Mouse (Mus musculus) MEL-GATA-1-ER (cell line): Measurements from ENCODE around the gene Tat.
"Not testable (repeated sequence)": the region's sequence is repeated elsewhere in the genome, so short reads cannot be mapped to it uniquely, and the experiment has no call there.

Experiments
- DNase-seq: peaks from one replicate; pipeline ENCODE4 v3.0.0-alpha.2; 2012; ENCODE audit warnings: low read depth; ENCODE audit errors: extremely low read depth

Gene Tat

GRCm38 (mm10) chr8:109982386-109983105 lies 7.7 kb upstream of the Tat start:
- no peak for DNase-seq

DNA sequence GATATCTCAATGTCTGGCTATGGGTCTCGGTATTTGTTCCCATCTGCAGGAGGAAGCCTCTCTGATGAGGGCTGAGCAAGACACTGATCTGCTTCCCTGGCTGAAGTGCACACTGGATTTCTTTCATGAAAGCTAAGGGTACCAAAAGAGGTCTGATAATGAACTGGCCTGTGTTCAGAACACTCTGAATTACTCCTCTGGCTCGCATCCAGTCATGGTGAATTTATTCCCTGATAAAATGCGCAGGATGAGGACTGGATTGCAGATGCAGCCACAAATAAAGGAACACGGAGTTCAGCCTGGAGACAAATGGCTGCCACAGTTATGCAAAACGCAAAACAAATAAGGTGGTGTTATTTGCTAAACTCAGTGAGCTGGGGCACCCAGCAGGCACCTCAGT lies 6.3 kb upstream of the Tat start:
- no peak for DNase-seq

DNA sequence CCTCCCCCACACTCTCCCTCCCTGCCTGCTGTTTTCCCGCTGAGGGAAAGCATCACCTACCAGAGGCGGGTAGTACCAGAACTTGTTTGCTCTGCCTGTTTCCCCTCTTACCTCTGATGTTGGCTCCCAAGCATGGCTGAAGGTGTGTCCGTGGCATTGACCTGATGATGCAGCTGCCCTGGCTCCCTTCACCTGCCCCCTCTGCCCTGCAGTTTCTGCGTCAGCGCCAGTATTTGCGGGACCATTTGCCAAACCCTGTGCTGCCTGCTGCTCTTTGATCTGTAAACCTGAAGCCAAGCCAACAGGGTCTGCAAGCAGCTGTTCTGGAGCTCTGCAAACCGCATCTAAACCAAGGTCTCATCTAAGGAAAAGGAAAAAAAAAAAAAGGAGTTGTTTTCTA lies 3.9 kb upstream of the Tat start:
- DNase-seq = no peak

DNA sequence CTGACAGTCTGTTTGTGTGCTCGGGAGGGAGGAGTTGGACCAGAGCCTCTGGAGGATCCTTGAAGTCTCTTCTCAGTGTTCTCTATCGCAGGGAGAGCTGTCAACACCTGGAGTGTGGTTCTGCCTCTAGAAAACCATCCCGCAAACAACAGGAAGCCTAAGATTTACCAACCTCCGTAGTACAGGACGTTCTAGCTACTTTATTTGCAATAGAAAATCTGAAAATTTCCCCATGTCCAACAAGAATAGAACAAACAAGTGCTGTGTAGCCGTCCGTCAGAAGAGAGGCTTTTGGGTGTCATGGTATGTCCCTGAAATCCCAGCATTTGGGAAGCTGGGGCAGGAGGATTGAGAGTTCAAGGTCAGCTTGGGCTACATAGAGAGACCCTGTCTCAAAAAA lies 2.5 kb upstream of the Tat start:
- no peak for DNase-seq

DNA sequence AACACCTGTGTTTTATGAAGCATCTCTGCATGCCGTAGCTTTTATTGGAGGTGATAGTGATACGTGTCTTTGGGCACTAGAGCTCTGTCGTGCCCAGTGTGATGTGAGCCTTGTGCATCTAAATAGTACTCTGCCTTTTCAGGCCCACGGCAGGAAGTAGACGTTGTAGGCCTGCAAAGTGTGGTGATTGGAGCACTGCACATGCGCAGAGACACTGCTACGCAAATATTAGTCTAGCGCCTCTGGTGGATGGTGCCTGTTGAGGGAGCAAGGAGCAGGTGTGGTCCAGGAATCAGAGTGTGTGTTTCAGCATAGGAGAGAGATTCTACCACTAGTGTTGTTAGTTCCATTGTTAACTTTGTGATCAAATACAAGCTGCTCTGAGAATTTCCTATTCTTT lies 1.1 kb upstream of the Tat start:
- no peak for DNase-seq

- no peak for DNase-seq
These were observed 1.9 kb downstream of the Tat start for GRCm38 (mm10) chr8:109992166-109992565.

GRCm38 (mm10) chr8:109992951-109993350 lies 2.7 kb downstream of the Tat start:
- no peak for DNase-seq

DNA sequence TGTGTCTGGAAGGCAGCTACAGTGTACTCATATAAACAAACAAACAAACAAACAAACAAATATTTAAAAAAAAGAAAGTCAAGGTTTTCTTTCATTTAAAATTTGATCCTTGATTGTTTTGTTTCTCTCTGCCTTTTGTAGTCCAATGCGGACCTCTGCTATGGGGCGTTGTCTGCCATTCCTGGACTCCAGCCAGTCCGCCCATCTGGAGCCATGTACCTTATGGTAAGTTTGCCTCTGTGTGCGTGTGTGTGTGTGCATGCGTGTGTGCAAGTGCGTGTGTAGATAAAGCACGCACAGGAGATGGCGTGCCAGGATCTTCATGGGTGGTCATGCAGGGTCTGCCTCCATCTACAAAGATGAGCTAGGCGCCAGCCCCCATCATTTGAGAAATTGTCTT lies 7.1 kb downstream of the Tat start:
- no peak for DNase-seq

GRCm38 (mm10) chr8:109998066-109998465 lies 7.8 kb downstream of the Tat start:
- DNase-seq = no peak

- no peak for DNase-seq
These were observed 9.7 kb downstream of the Tat start for GRCm38 (mm10) chr8:109999974-110000373.

GRCm38 (mm10) chr8:110002953-110003352 lies 12.7 kb downstream of the Tat start:
- DNase-seq = peak; percentile 24

DNA sequence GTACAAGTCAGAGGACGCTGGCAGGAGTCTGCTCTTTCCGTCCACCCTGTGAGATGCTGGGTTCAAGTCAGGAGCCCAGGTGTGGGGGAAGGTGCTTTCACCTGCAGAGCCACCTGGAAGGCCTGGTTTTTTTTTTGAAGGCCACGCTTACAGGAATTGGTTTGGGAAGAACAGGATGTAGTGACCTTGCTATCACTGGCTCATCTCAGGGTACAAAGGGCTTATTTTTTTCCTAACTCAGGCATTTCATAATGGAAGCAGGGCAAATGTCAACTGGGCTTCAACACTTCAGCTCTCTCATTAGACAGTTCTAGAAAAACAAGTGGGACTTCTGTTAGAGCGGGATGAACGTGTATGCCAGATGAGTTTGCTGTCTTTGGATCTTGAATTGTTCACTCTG lies 14.1 kb downstream of the Tat start:
- no peak for DNase-seq

DNA sequence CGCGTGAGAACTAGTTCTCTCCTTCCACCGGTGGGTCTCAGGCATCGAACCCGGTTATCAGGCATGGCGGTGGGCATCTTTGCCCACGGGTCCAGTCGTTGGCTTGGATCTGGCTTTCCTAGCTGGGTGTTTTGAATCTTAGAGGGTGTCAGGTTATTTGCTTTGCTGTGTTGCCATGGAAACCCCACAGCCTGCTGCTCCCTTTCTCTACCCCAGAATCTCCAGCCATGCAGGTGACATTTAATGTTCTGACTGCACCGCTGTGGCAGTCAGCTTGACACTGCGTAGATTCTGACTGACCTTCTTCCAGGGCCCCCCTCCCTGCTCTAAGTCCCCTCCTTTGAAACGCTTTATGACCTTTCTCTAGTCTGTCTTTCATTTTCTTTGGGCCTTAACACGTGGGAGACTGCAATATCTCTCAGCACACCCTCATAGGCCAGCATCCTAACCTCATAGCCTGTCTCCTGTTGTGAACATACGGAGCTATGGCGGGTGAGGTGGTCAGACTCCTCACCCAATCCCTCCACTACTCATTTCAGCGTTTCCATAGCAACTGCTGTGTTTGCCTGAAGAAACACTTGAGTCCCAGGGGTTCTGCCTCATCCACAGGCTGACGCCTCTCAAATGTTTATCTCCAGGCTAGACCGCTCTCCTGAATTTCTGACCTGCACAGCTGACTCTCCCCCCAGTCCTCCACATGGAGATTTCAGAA lies 16.2 kb downstream of the Tat start:
- no peak for DNase-seq

- peak; percentile 20 for DNase-seq
These were observed 18.2 kb downstream of the Tat start for GRCm38 (mm10) chr8:110008228-110008994.

DNA sequence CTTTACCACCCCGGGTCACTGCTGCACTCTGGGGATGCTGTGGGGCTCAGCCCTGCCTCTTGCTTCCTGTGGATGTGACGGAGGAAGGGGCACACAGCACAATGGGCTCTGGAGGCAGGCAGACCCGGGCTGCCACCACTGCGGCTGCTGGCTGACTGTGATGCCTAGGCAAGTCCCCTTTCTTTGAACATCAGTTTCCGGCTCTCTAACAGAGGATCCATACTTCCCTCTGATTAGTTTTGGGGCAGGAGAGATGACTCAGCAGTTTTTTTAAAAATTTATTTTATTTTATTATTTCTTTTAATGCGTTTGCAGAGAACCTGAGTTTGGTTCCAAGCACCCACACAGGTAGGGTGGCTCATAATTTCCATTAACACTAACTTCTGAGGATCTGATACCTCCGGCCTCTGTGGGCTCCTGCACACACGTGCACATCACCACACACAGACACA lies 18.8 kb downstream of the Tat start:
- DNase-seq = no peak

DNA sequence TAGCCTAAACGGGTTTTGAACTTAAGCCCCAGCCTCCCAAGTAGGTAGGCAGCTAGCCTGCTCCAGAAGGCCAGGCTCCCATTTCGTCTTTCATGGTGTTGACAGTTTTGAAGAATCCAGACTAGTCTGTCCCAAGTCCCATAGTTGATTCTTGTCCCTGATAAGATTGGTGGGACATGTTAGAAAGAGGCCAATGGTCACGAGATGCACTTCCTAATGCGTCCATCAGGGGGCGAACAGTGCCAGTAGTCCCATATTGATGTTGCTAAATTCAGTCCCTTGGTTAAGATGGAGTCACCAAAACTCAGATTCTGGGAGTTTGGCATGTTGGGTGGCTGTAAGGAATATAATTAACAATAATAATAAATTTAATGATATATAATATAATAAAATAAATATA lies 20.6 kb downstream of the Tat start:
- peak; percentile 26 for DNase-seq

DNA sequence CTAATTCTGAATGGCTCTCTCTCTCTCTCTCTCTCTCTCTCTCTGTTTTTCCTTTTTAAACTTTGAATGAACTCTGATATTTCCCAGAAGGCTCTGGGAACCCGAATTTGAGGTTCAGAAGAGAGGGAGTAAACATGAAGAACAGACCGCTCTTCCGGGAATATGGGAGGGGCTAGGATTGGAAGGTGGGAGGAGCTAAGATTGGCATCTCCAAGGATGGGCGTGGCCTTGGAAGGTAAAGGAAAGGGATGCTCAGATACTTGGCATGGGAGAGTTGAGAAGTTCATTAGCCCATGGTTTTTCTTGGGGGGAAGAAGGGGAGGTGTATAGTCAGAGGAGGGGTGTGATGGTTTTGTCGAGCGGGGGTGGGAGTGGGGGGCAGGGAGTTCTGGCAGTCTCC lies 31.8 kb downstream of the Tat start:
- no peak for DNase-seq

GRCm38 (mm10) chr8:110022768-110023344 lies 32.6 kb downstream of the Tat start:
- no peak for DNase-seq

DNA sequence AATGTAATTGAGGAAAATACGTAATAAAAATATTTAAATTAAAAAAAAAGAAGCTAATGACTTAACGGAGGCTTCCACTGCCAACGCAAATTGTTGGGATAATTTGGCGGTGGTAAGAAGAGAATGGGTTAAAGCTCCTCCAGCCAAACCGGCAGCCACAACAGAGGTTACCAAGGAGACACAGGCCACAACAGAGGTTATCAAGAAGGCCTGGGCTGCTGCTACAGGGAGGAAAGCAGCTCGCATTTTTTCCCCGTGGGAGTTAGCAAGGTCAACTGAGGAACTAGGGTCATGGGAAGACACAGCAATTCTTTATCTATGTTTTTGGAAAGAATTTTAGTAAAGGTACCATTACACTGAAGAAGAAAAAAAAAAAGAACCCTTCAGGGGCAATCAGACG lies 43.5 kb downstream of the Tat start:
- DNase-seq = not testable (repeated sequence)

DNA sequence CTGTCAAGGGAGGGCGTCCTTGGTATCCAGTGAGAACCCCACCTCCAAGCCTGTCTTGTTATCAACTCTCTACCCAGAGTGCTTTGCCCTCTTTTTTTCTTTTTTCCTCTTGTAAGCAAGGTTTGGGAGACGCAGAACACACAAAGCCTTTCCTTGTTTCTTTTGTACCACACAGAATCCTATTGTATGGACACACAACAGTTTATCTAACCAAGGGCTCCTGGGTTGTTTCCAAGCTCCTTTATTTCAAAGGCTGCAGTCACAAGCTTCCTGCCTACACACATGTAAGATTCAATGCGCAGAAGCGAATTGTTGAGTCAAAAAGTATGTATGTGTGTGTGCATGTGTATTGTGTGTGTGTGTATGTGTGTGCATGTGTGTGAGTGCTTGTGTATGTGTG lies 44.1 kb downstream of the Tat start:
- no peak for DNase-seq

DNA sequence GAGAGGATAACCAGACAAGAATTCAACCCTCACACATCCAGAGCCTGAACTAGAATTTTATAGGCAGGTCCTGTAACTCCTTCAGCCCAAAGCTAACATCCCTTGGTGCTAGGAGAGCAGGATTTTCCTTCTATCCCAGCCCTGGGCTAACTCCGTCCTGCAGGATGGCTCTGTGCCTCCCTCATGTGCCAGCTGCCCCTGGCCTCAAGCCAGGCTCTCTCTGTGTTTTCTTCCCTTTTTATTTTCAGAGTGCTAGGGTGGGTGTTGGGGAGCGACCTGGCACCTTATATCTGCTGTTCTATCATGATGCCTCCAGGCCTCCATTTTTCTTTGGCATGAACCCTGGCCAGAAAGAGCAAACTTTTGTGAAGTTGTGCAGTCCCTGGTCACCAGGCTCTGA lies 45.9 kb downstream of the Tat start:
- no peak for DNase-seq

- no peak for DNase-seq
These were observed 49.0 kb downstream of the Tat start for GRCm38 (mm10) chr8:110039216-110039615.
